In genomic region chr15:89197056-89197455, GRCm38 (mm10) we compare ENCODE assay signal across 8 mouse cellular contexts. TPM values are rescaled to one million over a fixed set of nuclear protein-coding genes. Genes with fewer than 3 reads are reported as not detected.
A peak's percentile ranks its signal among the peaks of the same experiment; 100 is the strongest.
DNase-seq lines count a peak whose midpoint lies in the region; ATAC-seq and TF ChIP-seq lines count a peak whose summit lies in the region.

No protein-coding gene starts in this region.

- H3K27ac ChIP-seq in gastrocnemius, adult 2 months, result peak overlapping the region; percentile 99
- peak overlapping the region; percentile 3; the same call in 1 of the 2 replicates for H3K27ac ChIP-seq in thymus, adult 2 months (ENCODE audit: control insufficient read depth, insufficient read depth, low read length)
- H3K27ac ChIP-seq in liver, embryonic 11.5 days (ENCODE audit: low read depth, low read length), result 0 out of 2 replicates have a peak overlapping the region, but pooled peaks have one; percentile 99

- H3K4me2 ChIP-seq in liver, embryonic 11.5 days, result peak overlapping the region; percentile 91

- H3K4me3 ChIP-seq in gastrocnemius, adult 2 months, result peak overlapping the region; percentile 100
- H3K4me3 ChIP-seq in thymus, adult 2 months (ENCODE audit: control insufficient read depth, insufficient read depth, low read length), result no peak overlapping the region
- H3K4me3 ChIP-seq in liver, embryonic 11.5 days (ENCODE audit: low read depth, low read length), result peak overlapping the region; percentile 92

- H3K4me1 ChIP-seq in thymus, adult 2 months (replicated peaks; ENCODE audit: control insufficient read depth, insufficient read depth, low read length), result peaks cover 14% of the 10 kb centered on the region
- H3K4me1 ChIP-seq in liver, embryonic 11.5 days (replicated peaks; ENCODE audit: control insufficient read depth, insufficient read depth, low read length), result peaks cover 15% of the 10 kb centered on the region

- no peak for TF ChIP-seq POLR2A in thymus, adult 2 months (IDR thresholded peaks at IDR 0.05; ENCODE audit: control insufficient read depth, extremely low read depth, insufficient read depth, low read length, poor library complexity)

- H3K9me3 ChIP-seq in liver, embryonic 11.5 days (ENCODE audit: control insufficient read depth, low read length), result no peaks in the 10 kb centered on the region

- no peak for DNase-seq in gastrocnemius, adult 2 months
- DNase-seq in gastrocnemius, postnatal 4 days (ENCODE audit: low spot score in 2 of 2), result no peak
- no peak for DNase-seq in thymus, adult 2 months
- no peak for DNase-seq in thymus, postnatal 36 days
- no peak for DNase-seq in liver, embryonic 11.5 days (ENCODE audit: low spot score)
- DNase-seq in T-cell, adult 2 months (ENCODE audit: low spot score), result no peak
- no peak for DNase-seq in urinary bladder, postnatal 25 days (ENCODE audit: low spot score)
- DNase-seq in gastrocnemius, adult 8-10 months (ENCODE audit: low spot score in 2 of 2), result no peak

- H3K36me3 ChIP-seq in thymus, adult 2 months (ENCODE audit: control insufficient read depth, insufficient read depth, low read length), result no peaks in the 10 kb centered on the region
- H3K36me3 ChIP-seq in liver, embryonic 11.5 days (ENCODE audit: control insufficient read depth, insufficient read depth, low read length), result no peaks in the 10 kb centered on the region

- WGBS in thymus, adult 2 months, result 84% methylated on average over 15 of the region's 15 CpGs
- WGBS in liver, embryonic 11.5 days, result 75% methylated on average over 15 of the region's 15 CpGs

- intact Hi-C loops in gastrocnemius, adult 2 months (cut with DNase I), result loop anchor here (5.0 to 10.0 kb wide), 3 partner anchors 40 to 462 kb away; partner anchors contain the start of genes Brd1 and Mapk12

- no peak for TF ChIP-seq CTCF in gastrocnemius, adult 2 months (IDR thresholded peaks at IDR 0.05)
- no peak for TF ChIP-seq CTCF in thymus, adult 2 months (IDR thresholded peaks at IDR 0.05; ENCODE audit: borderline replicate concordance, control insufficient read depth, extremely low read depth, insufficient read depth, low read length, poor library complexity)

- no peaks in the 10 kb centered on the region for H3K27me3 ChIP-seq in thymus, adult 2 months (ENCODE audit: control insufficient read depth, insufficient read depth, low read length)
- H3K27me3 ChIP-seq in liver, embryonic 11.5 days (replicated peaks; ENCODE audit: control insufficient read depth, insufficient read depth, low read length), result no peaks in the 10 kb centered on the region

- no peak for ATAC-seq in liver, embryonic 11.5 days (replicated peaks; ENCODE audit: low FRiP score)

- H3K9ac ChIP-seq in liver, embryonic 11.5 days (ENCODE audit: low read depth, low read length), result peak overlapping the region; percentile 99

RNA-seq across cellular contexts. Expression of gene Dennd6b, which starts 0.8 kb away (rescaled TPM):
- total RNA-seq in gastrocnemius, adult 2 months (2021), result 10 to 100 TPM in 1 of 2 experiments, 1 to 10 TPM in 1; 8.9 to 10.9 TPM
- 1 to 10 TPM; 7.9 to 9.0 TPM for total RNA-seq in gastrocnemius, postnatal 4 days (2021)
- 42.3 and 50.1 TPM in 2 replicates for polyA plus RNA-seq in thymus, adult 2 months (2012; rRNA removed)
- polyA plus RNA-seq in liver, embryonic 11.5 days (2014; fragmentation: Nextera tagmentation; extraction: Ambion mirVana), result 9.5 and 10.5 TPM in 2 replicates
- 1 to 10 TPM; 8.3 to 9.4 (median 9.2) TPM for total RNA-seq in gastrocnemius, adult 8-10 months (2022)

RNA-seq across cellular contexts. Expression of gene Ppp6r2, which starts 14.3 kb away (rescaled TPM):
- total RNA-seq in gastrocnemius, adult 2 months (2021), result 10 to 100 TPM; 90.7 to 94.1 TPM
- total RNA-seq in gastrocnemius, postnatal 4 days (2021), result 10 to 100 TPM; 64.2 to 70.0 TPM
- polyA plus RNA-seq in thymus, adult 2 months (2012; rRNA removed), result 299 and 592 TPM in 2 replicates
- 25.0 and 31.6 TPM in 2 replicates for polyA plus RNA-seq in liver, embryonic 11.5 days (2014; fragmentation: Nextera tagmentation; extraction: Ambion mirVana)
- 100 to 1,000 TPM in 3 of 4 experiments, 10 to 100 TPM in 1; 97.2 to 102 (median 101) TPM for total RNA-seq in gastrocnemius, adult 8-10 months (2022)

RNA-seq across cellular contexts. Expression of gene Plxnb2, which starts 16.5 kb away (rescaled TPM):
- total RNA-seq in gastrocnemius, adult 2 months (2021), result 1 to 10 TPM; 8.3 to 8.7 TPM
- 10 to 100 TPM; 81.0 to 84.7 TPM for total RNA-seq in gastrocnemius, postnatal 4 days (2021)
- 42.8 and 54.6 TPM in 2 replicates for polyA plus RNA-seq in thymus, adult 2 months (2012; rRNA removed)
- 70.5 and 78.3 TPM in 2 replicates for polyA plus RNA-seq in liver, embryonic 11.5 days (2014; fragmentation: Nextera tagmentation; extraction: Ambion mirVana)
- 1 to 10 TPM; 4.5 to 6.3 (median 5.3) TPM for total RNA-seq in gastrocnemius, adult 8-10 months (2022)

RNA-seq across cellular contexts. Expression of gene Mapk11, which starts 47.6 kb away (rescaled TPM):
- 1 to 10 TPM; 1.0 to 1.1 TPM for total RNA-seq in gastrocnemius, adult 2 months (2021)
- 1 to 10 TPM; 3.4 to 4.1 TPM for total RNA-seq in gastrocnemius, postnatal 4 days (2021)
- polyA plus RNA-seq in thymus, adult 2 months (2012; rRNA removed), result 27.3 and 28.6 TPM in 2 replicates
- polyA plus RNA-seq in liver, embryonic 11.5 days (2014; fragmentation: Nextera tagmentation; extraction: Ambion mirVana), result 3.3 and 4.4 TPM in 2 replicates
- 1 to 10 TPM in 2 of 4 experiments, under 1 TPM in 2; 0.70 to 1.3 (median 0.97) TPM for total RNA-seq in gastrocnemius, adult 8-10 months (2022)

RNA-seq across cellular contexts. Expression of gene Mapk12, which starts 56.6 kb away (rescaled TPM):
- total RNA-seq in gastrocnemius, adult 2 months (2021), result 100 to 1,000 TPM; 128 TPM
- total RNA-seq in gastrocnemius, postnatal 4 days (2021), result 10 to 100 TPM; 54.4 to 57.3 TPM
- polyA plus RNA-seq in thymus, adult 2 months (2012; rRNA removed), result 2.9 and 3.1 TPM in 2 replicates
- 3.8 and 4.8 TPM in 2 replicates for polyA plus RNA-seq in liver, embryonic 11.5 days (2014; fragmentation: Nextera tagmentation; extraction: Ambion mirVana)
- total RNA-seq in gastrocnemius, adult 8-10 months (2022), result 100 to 1,000 TPM; 123 to 153 (median 139) TPM

Comparison
In these comparisons a context has a peak if more than half of its experiments do, and no peak if none do; other contexts are left out.
1. RNA of gene Plxnb2, which starts 16.5 kb away (total RNA-seq): 81.0 to 84.7 TPM in gastrocnemius, postnatal 4 days; 8.3 to 8.7 TPM in gastrocnemius, adult 2 months and 4.5 to 6.3 TPM in gastrocnemius, adult 8-10 months; every median in the first group is over 4 times any median in the second.
2. H3K27ac ChIP-seq: peak in every context shown above with its lines; median percentile 99 in gastrocnemius, adult 2 months; 99 in liver, embryonic 11.5 days; 3 in thymus, adult 2 months.